Mouse (Mus musculus): ENCODE results near the gene Fbp1. TPM values are rescaled to one million over a fixed set of nuclear protein-coding genes. Genes with fewer than 3 reads are reported as not detected.

Gene Fbp1
- polyA plus RNA-seq, 1 experiment from 2014 or later, result 2,581 TPM

GRCm38 (mm10) chr13:62881336-62881735 lies 6.7 kb downstream of the Fbp1 start:
- 67% methylated on average over 9 of the region's 9 CpGs for WGBS (ENCODE audit: insufficient replicate concordance)
- TF ChIP-seq EP300 (IDR thresholded peaks at IDR 0.05; ENCODE audit: low read depth), result no peak
- TF ChIP-seq CTCF (IDR thresholded peaks at IDR 0.05; ENCODE audit: low read depth), result no peak
- DNase-seq (no peak), ATAC-seq (no peak)
- Histone ChIP-seq H3K36me3 (replicated peaks; ENCODE audit: insufficient read depth, low read length) (0 out of 2 replicates have a peak, but pooled peaks cover 2% of the 10 kb centered on the region), H3K4me3 (ENCODE audit: low read depth, low read length) (no peak overlapping the region), H3K4me1 (ENCODE audit: insufficient read depth) (peaks cover 19% of the 10 kb centered on the region), H3K27ac (ENCODE audit: low read depth) (peak overlapping the region; percentile 80), H3K9me3 (ENCODE audit: low read length) (no peaks in the 10 kb centered on the region), H3K9ac (replicated peaks) (no peak overlapping the region), H3K27me3 (ENCODE audit: insufficient read depth, low read length) (no peaks in the 10 kb centered on the region), H3K4me2 (ENCODE audit: low read depth, low read length) (no peak overlapping the region)

GRCm38 (mm10) chr13:62879831-62880615 lies 8.1 kb downstream of the Fbp1 start:
- Histone ChIP-seq H3K4me2 (ENCODE audit: low read depth, low read length) (peak overlapping the region; percentile 50), H3K27me3 (ENCODE audit: insufficient read depth, low read length) (no peaks in the 10 kb centered on the region), H3K4me1 (ENCODE audit: insufficient read depth) (peaks cover 19% of the 10 kb centered on the region), H3K4me3 (ENCODE audit: low read depth, low read length) (0 out of 2 replicates have a peak overlapping the region, but pooled peaks have one; percentile 4), H3K9ac (replicated peaks) (no peak overlapping the region; the same call in 1 of the 2 replicates), H3K9me3 (ENCODE audit: low read length) (no peaks in the 10 kb centered on the region), H3K27ac (ENCODE audit: low read depth) (peak overlapping the region; percentile 80), H3K36me3 (replicated peaks; ENCODE audit: insufficient read depth, low read length) (0 out of 2 replicates have a peak, but pooled peaks cover 2% of the 10 kb centered on the region)
- TF ChIP-seq CTCF (IDR thresholded peaks at IDR 0.05; ENCODE audit: low read depth), result no peak
- TF ChIP-seq EP300 (IDR thresholded peaks at IDR 0.05; ENCODE audit: low read depth), result no peak
- 17% methylated on average over 8 of the region's 8 CpGs for WGBS (ENCODE audit: insufficient replicate concordance)
- peak; percentile 53 for ATAC-seq
- DNase-seq, result peak; percentile 52

GRCm38 (mm10) chr13:62879411-62879810 lies 8.7 kb downstream of the Fbp1 start:
- 33% methylated on average over 6 of the region's 6 CpGs for WGBS (ENCODE audit: insufficient replicate concordance)
- H3K9me3 ChIP-seq (ENCODE audit: low read length), result no peaks in the 10 kb centered on the region
- TF ChIP-seq EP300 (IDR thresholded peaks at IDR 0.05; ENCODE audit: low read depth) (no peak), CTCF (IDR thresholded peaks at IDR 0.05; ENCODE audit: low read depth) (no peak)
- H3K4me1 ChIP-seq (ENCODE audit: insufficient read depth), result peaks cover 19% of the 10 kb centered on the region
- H3K4me3 ChIP-seq (ENCODE audit: low read depth, low read length), result 0 out of 2 replicates have a peak overlapping the region, but pooled peaks have one; percentile 4
- H3K4me2 ChIP-seq (ENCODE audit: low read depth, low read length), result peak overlapping the region; percentile 50
- no peak overlapping the region; the same call in 1 of the 2 replicates for H3K9ac ChIP-seq (replicated peaks)
- 0 out of 2 replicates have a peak, but pooled peaks cover 5% of the 10 kb centered on the region for H3K36me3 ChIP-seq (replicated peaks; ENCODE audit: insufficient read depth, low read length)
- no peak for ATAC-seq
- H3K27me3 ChIP-seq (ENCODE audit: insufficient read depth, low read length), result no peaks in the 10 kb centered on the region
- peak overlapping the region; percentile 80 for H3K27ac ChIP-seq (ENCODE audit: low read depth)
- DNase-seq, result peak; percentile 15

GRCm38 (mm10) chr13:62877247-62877646 lies 10.8 kb downstream of the Fbp1 start:
- no peak overlapping the region; the same call in 1 of the 2 replicates for H3K9ac ChIP-seq (replicated peaks)
- DNase-seq, result peak; percentile 48
- H3K27ac ChIP-seq (ENCODE audit: low read depth), result no peak overlapping the region
- no peaks in the 10 kb centered on the region for H3K27me3 ChIP-seq (ENCODE audit: insufficient read depth, low read length)
- H3K4me1 ChIP-seq (ENCODE audit: insufficient read depth), result peaks cover 14% of the 10 kb centered on the region
- peak; percentile 28 for ATAC-seq
- no peak for TF ChIP-seq CTCF (IDR thresholded peaks at IDR 0.05; ENCODE audit: low read depth)
- no peak for TF ChIP-seq EP300 (IDR thresholded peaks at IDR 0.05; ENCODE audit: low read depth)
- no peak overlapping the region for H3K4me3 ChIP-seq (ENCODE audit: low read depth, low read length)
- H3K36me3 ChIP-seq (replicated peaks; ENCODE audit: insufficient read depth, low read length), result 0 out of 2 replicates have a peak, but pooled peaks cover 8% of the 10 kb centered on the region
- 27% methylated on average over 5 of the region's 5 CpGs for WGBS (ENCODE audit: insufficient replicate concordance)
- H3K9me3 ChIP-seq (ENCODE audit: low read length), result no peaks in the 10 kb centered on the region
- H3K4me2 ChIP-seq (ENCODE audit: low read depth, low read length), result peak overlapping the region; percentile 37; the same call in 1 of the 2 replicates

- Histone ChIP-seq H3K27me3 (ENCODE audit: insufficient read depth, low read length) (no peaks in the 10 kb centered on the region), H3K9ac (replicated peaks) (no peak overlapping the region), H3K27ac (ENCODE audit: low read depth) (no peak overlapping the region), H3K9me3 (ENCODE audit: low read length) (no peaks in the 10 kb centered on the region), H3K36me3 (replicated peaks; ENCODE audit: insufficient read depth, low read length) (peaks cover 14% of the 10 kb centered on the region; the same call in 1 of the 2 replicates), H3K4me2 (ENCODE audit: low read depth, low read length) (no peak overlapping the region), H3K4me3 (ENCODE audit: low read depth, low read length) (no peak overlapping the region), H3K4me1 (ENCODE audit: insufficient read depth) (peaks cover 10% of the 10 kb centered on the region)
- TF ChIP-seq CTCF (IDR thresholded peaks at IDR 0.05; ENCODE audit: low read depth) (no peak), EP300 (IDR thresholded peaks at IDR 0.05; ENCODE audit: low read depth) (no peak)
- 74% methylated on average over 1 of the region's 1 CpGs for WGBS (ENCODE audit: insufficient replicate concordance)
- ATAC-seq (no peak), DNase-seq (no peak)
These were observed 12.0 kb downstream of the Fbp1 start for GRCm38 (mm10) chr13:62876111-62876510.

GRCm38 (mm10) chr13:62872252-62872651 lies 15.8 kb downstream of the Fbp1 start:
- no peak for DNase-seq
- Histone ChIP-seq H3K27me3 (ENCODE audit: insufficient read depth, low read length) (no peaks in the 10 kb centered on the region), H3K4me2 (ENCODE audit: low read depth, low read length) (no peak overlapping the region), H3K27ac (ENCODE audit: low read depth) (no peak overlapping the region), H3K36me3 (replicated peaks; ENCODE audit: insufficient read depth, low read length) (peaks cover 22% of the 10 kb centered on the region), H3K4me1 (ENCODE audit: insufficient read depth) (no peaks in the 10 kb centered on the region; the same call in 1 of the 2 replicates), H3K4me3 (ENCODE audit: low read depth, low read length) (no peak overlapping the region), H3K9me3 (ENCODE audit: low read length) (no peaks in the 10 kb centered on the region), H3K9ac (replicated peaks) (no peak overlapping the region)
- WGBS (ENCODE audit: insufficient replicate concordance), result 66% methylated on average over 3 of the region's 3 CpGs
- TF ChIP-seq EP300 (IDR thresholded peaks at IDR 0.05; ENCODE audit: low read depth) (no peak), CTCF (IDR thresholded peaks at IDR 0.05; ENCODE audit: low read depth) (no peak)
- no peak for ATAC-seq

All from liver, postnatal 0 days (tissue).